Mouse (Mus musculus) layer of hippocampus, postnatal 10 days (tissue): ENCODE data around the gene Ddr1. TPM values are rescaled to one million over a fixed set of nuclear protein-coding genes. Genes with fewer than 3 reads are reported as not detected.
"Not testable (repeated sequence)": the region's sequence is repeated elsewhere in the genome, so short reads cannot be mapped to it uniquely, and the experiment has no call there.

Experiments
- DNase-seq, 2 experiments: peaks; one replicate each; pipeline ENCODE4 v3.0.0; 2021; ENCODE audit warnings: low spot score in 2 of 2
- long read RNA-seq: library from polyadenylated mRNA; stranded (forward); transcript quantifications from one replicate; pipeline ENCODE4 v2.0.0, GENCODE M21; 2023
- total RNA-seq, 2 experiments: library from RNA; stranded (reverse); gene quantifications; 2 replicates each; pipeline ENCODE4 v1.2.3; 2021

The Ddr1 gene
- total RNA-seq, result 10 to 100 TPM; 49.8 to 50.5 TPM
- long read RNA-seq, partial matches to known transcripts, result 9 of 17 reads
- long read RNA-seq, other reads (novel, unspliced or antisense), result 4 of 17 reads

- DNase-seq, result peak; percentile 56 to 68
Measured at GRCm38 (mm10) chr17:35704621-35705464, at the start of gene Ddr1. Gene Ddr1 (minus strand): TSS chr17:35704621.

- DNase-seq, result no peak
Measured at GRCm38 (mm10) chr17:35753668-35754067, 49.2 kb upstream of the Ddr1 start.

GRCm38 (mm10) chr17:35752221-35752811 lies 47.9 kb upstream of the Ddr1 start:
- DNase-seq, result peak; percentile 56 to 57

GRCm38 (mm10) chr17:35749685-35750084 lies 45.3 kb upstream of the Ddr1 start:
- no peak for DNase-seq

GRCm38 (mm10) chr17:35744361-35744760 lies 39.9 kb upstream of the Ddr1 start:
- no peak for DNase-seq

GRCm38 (mm10) chr17:35742948-35743347 lies 38.5 kb upstream of the Ddr1 start:
- no peak for DNase-seq

GRCm38 (mm10) chr17:35741589-35742226 lies 37.3 kb upstream of the Ddr1 start:
- no peak for DNase-seq

- DNase-seq, result no peak
Measured at GRCm38 (mm10) chr17:35740276-35740880, 36.0 kb upstream of the Ddr1 start.

- DNase-seq, result peak; percentile 93 to 94
Measured at GRCm38 (mm10) chr17:35739675-35740074, 35.3 kb upstream of the Ddr1 start.

GRCm38 (mm10) chr17:35737743-35738142 lies 33.3 kb upstream of the Ddr1 start:
- DNase-seq, result peak; percentile 85 to 86

- DNase-seq, result peak; percentile 76 to 79
Measured at GRCm38 (mm10) chr17:35736280-35736960, 32.0 kb upstream of the Ddr1 start.

GRCm38 (mm10) chr17:35734478-35734877 lies 30.1 kb upstream of the Ddr1 start:
- DNase-seq, result no peak

GRCm38 (mm10) chr17:35733398-35733797 lies 29.0 kb upstream of the Ddr1 start:
- DNase-seq, result no peak

GRCm38 (mm10) chr17:35731431-35732145 lies 27.2 kb upstream of the Ddr1 start:
- no peak for DNase-seq

GRCm38 (mm10) chr17:35730112-35730511 lies 25.7 kb upstream of the Ddr1 start:
- not testable (repeated sequence) for DNase-seq

GRCm38 (mm10) chr17:35728821-35729220 lies 24.4 kb upstream of the Ddr1 start:
- DNase-seq, result no peak

GRCm38 (mm10) chr17:35727471-35728205 lies 23.2 kb upstream of the Ddr1 start:
- no peak for DNase-seq

GRCm38 (mm10) chr17:35727028-35727427 lies 22.6 kb upstream of the Ddr1 start:
- DNase-seq, result no peak
